Mouse (Mus musculus): ENCODE data around the gene Rps6kb2. TPM values are rescaled to one million over a fixed set of nuclear protein-coding genes. Genes with fewer than 3 reads are reported as not detected.
A peak's percentile ranks its signal among the peaks of the same experiment; 100 is the strongest.

Rps6kb2 gene
- total and polyA plus RNA-seq, 2 experiments from 2014 or later, result 35.2 to 62.0 TPM

GRCm38 (mm10) chr19:4156771-4157170 is 6.4 kb downstream of the Rps6kb2 start:
- WGBS, result 83% methylated on average over 12 of the region's 12 CpGs
- TF ChIP-seq CTCF (IDR thresholded peaks at IDR 0.05; ENCODE audit: low read depth) (no peak), EP300 (IDR thresholded peaks at IDR 0.05; ENCODE audit: low read depth) (no peak)
- ATAC-seq (ENCODE audit: insufficient read depth, low read depth) (no peak), DNase-seq (ENCODE audit: low spot score) (no peak)
- no peaks in the 10 kb centered on the region for H3K9me3 ChIP-seq (replicated peaks; ENCODE audit: control insufficient read depth, low read length)
- H3K27ac ChIP-seq (ENCODE audit: low read depth), result no peak overlapping the region
- peaks cover 5% of the 10 kb centered on the region; the same call in 1 of the 2 replicates for H3K4me1 ChIP-seq (ENCODE audit: control insufficient read depth, insufficient read depth)
- no peak overlapping the region for H3K4me2 ChIP-seq (ENCODE audit: low read depth, low read length)
- H3K27me3 ChIP-seq (ENCODE audit: control insufficient read depth, insufficient read depth, low read length), result no peaks in the 10 kb centered on the region
- H3K4me3 ChIP-seq (ENCODE audit: low read depth, low read length), result no peak overlapping the region
- H3K36me3 ChIP-seq (replicated peaks; ENCODE audit: control insufficient read depth, insufficient read depth, low read length), result peaks cover 76% of the 10 kb centered on the region
- no peak overlapping the region for H3K9ac ChIP-seq (replicated peaks; ENCODE audit: low read depth, low read length)

DNA sequence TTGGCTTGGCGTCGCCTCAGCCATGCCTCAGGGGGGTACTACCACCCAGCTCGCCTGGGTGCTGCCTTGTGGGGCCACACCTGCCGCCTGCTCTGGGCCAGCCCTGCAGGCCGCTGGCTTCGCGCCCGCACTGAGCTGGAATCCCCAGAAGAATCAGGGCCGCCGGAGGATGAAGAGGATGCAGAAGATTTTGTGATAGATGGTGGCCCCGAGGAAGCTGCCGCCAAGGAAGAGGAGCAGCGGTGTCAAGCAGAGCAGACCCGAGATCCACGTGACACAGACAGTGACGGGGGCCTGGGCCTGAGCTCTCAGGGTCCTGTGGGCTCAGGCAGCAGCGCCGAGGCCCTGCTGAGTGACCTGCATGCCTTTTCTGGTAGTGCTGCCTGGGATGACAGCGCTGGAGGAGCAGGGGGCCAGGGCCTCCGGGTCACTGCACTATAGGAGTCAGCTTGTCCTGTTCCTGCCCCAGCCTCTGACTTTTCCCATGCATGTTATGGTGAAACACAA is 7.0 kb downstream of the Rps6kb2 start:
- Histone ChIP-seq H3K9me3 (replicated peaks; ENCODE audit: control insufficient read depth, low read length) (no peaks in the 10 kb centered on the region), H3K36me3 (replicated peaks; ENCODE audit: control insufficient read depth, insufficient read depth, low read length) (peaks cover 74% of the 10 kb centered on the region), H3K9ac (replicated peaks; ENCODE audit: low read depth, low read length) (no peak overlapping the region), H3K4me1 (ENCODE audit: control insufficient read depth, insufficient read depth) (peaks cover 5% of the 10 kb centered on the region; the same call in 1 of the 2 replicates), H3K4me2 (ENCODE audit: low read depth, low read length) (peak overlapping the region; percentile 14; the same call in 1 of the 2 replicates), H3K4me3 (ENCODE audit: low read depth, low read length) (peak overlapping the region; percentile 24; the same call in 1 of the 2 replicates), H3K27me3 (ENCODE audit: control insufficient read depth, insufficient read depth, low read length) (no peaks in the 10 kb centered on the region), H3K27ac (ENCODE audit: low read depth) (no peak overlapping the region)
- WGBS, result 65% methylated on average over 19 of the region's 20 CpGs
- TF ChIP-seq EP300 (IDR thresholded peaks at IDR 0.05; ENCODE audit: low read depth) (no peak), CTCF (IDR thresholded peaks at IDR 0.05; ENCODE audit: low read depth) (no peak)
- ATAC-seq (ENCODE audit: insufficient read depth, low read depth) (no peak), DNase-seq (ENCODE audit: low spot score) (no peak)

- no peak for DNase-seq (ENCODE audit: low spot score)
- 78% methylated on average over 6 of the region's 6 CpGs for WGBS
- ATAC-seq (ENCODE audit: insufficient read depth, low read depth), result no peak
- no peak overlapping the region for H3K27ac ChIP-seq (ENCODE audit: low read depth)
- peaks cover 5% of the 10 kb centered on the region; the same call in 1 of the 2 replicates for H3K4me1 ChIP-seq (ENCODE audit: control insufficient read depth, insufficient read depth)
- H3K9me3 ChIP-seq (replicated peaks; ENCODE audit: control insufficient read depth, low read length), result no peaks in the 10 kb centered on the region
- peak overlapping the region; percentile 14; the same call in 1 of the 2 replicates for H3K4me2 ChIP-seq (ENCODE audit: low read depth, low read length)
- TF ChIP-seq EP300 (IDR thresholded peaks at IDR 0.05; ENCODE audit: low read depth) (no peak), CTCF (IDR thresholded peaks at IDR 0.05; ENCODE audit: low read depth) (no peak)
- no peaks in the 10 kb centered on the region for H3K27me3 ChIP-seq (ENCODE audit: control insufficient read depth, insufficient read depth, low read length)
- H3K36me3 ChIP-seq (replicated peaks; ENCODE audit: control insufficient read depth, insufficient read depth, low read length), result peaks cover 76% of the 10 kb centered on the region
- no peak overlapping the region; the same call in 1 of the 2 replicates for H3K9ac ChIP-seq (replicated peaks; ENCODE audit: low read depth, low read length)
- H3K4me3 ChIP-seq (ENCODE audit: low read depth, low read length), result peak overlapping the region; percentile 24; the same call in 1 of the 2 replicates
These were observed 7.7 kb downstream of the Rps6kb2 start for GRCm38 (mm10) chr19:4155223-4156072.

DNA sequence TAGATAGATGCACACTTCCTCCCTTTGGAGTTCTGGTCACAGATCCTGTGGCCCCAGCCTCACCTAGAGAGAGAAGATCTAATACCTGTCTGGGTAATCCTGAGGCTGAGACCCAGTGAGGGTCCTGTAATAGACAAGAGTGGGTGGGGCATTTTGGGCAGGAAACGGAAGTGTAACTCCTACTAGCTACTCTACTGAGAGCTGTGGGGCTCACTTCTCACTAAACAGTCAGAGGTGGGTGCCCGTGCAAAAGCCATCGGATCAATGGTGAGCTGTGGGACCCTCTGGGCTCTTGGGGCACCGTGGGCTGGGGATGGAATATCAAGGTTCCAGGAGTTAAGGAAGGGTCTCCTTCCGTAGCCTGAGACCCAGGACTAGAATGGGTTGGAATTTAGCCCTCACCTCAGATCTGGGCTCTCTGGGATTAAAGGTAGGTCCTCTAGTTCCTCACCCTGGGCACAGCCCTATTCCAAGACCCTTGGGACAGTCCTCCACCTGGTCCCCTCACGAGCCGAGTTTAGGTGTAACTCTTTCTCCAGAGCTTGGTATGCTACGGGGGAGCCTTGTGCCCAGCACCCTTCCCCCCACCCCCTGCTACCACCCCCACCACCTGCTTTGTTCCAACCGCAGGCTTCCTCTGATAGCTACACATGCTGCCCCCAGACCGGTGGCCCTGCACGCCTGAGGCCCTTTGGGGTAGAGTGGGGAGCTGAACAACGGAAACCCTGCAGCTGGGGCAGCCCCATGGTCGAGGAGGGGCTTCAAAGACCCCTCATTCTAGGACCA is 8.5 kb downstream of the Rps6kb2 start:
- no peak for DNase-seq (ENCODE audit: low spot score)
- Histone ChIP-seq H3K4me3 (ENCODE audit: low read depth, low read length) (peak overlapping the region; percentile 24; the same call in 1 of the 2 replicates), H3K27ac (ENCODE audit: low read depth) (peak overlapping the region; percentile 9; the same call in 1 of the 2 replicates), H3K9me3 (replicated peaks; ENCODE audit: control insufficient read depth, low read length) (no peaks in the 10 kb centered on the region), H3K27me3 (ENCODE audit: control insufficient read depth, insufficient read depth, low read length) (no peaks in the 10 kb centered on the region), H3K9ac (replicated peaks; ENCODE audit: low read depth, low read length) (no peak overlapping the region; the same call in 1 of the 2 replicates), H3K4me2 (ENCODE audit: low read depth, low read length) (no peak overlapping the region; the same call in 1 of the 2 replicates), H3K36me3 (replicated peaks; ENCODE audit: control insufficient read depth, insufficient read depth, low read length) (peaks cover 72% of the 10 kb centered on the region), H3K4me1 (ENCODE audit: control insufficient read depth, insufficient read depth) (peaks cover 10% of the 10 kb centered on the region; the same call in 1 of the 2 replicates)
- WGBS, result 64% methylated on average over 13 of the region's 13 CpGs
- TF ChIP-seq EP300 (IDR thresholded peaks at IDR 0.05; ENCODE audit: low read depth) (peak; percentile 66; the same call in 1 of the 2 replicates), CTCF (IDR thresholded peaks at IDR 0.05; ENCODE audit: low read depth) (no peak)
- ATAC-seq (ENCODE audit: insufficient read depth, low read depth), result no peak

GRCm38 (mm10) chr19:4153232-4153654 is 9.9 kb downstream of the Rps6kb2 start, which contains the start of gene Ptprcap:
TSS of gene Ptprcap (plus strand) at chr19:4153604.
- Histone ChIP-seq H3K4me2 (ENCODE audit: low read depth, low read length) (no peak within 1 kb of the TSS), H3K36me3 (replicated peaks; ENCODE audit: control insufficient read depth, insufficient read depth, low read length) (peaks cover 58% of the 10 kb centered on the region), H3K27me3 (ENCODE audit: control insufficient read depth, insufficient read depth, low read length) (no peaks in the 10 kb centered on the region), H3K4me1 (ENCODE audit: control insufficient read depth, insufficient read depth) (peaks cover 18% of the 10 kb centered on the region), H3K9me3 (replicated peaks; ENCODE audit: control insufficient read depth, low read length) (no peaks in the 10 kb centered on the region), H3K4me3 (ENCODE audit: low read depth, low read length) (peak within 1 kb of the TSS; percentile 24; the same call in 1 of the 2 replicates), H3K9ac (replicated peaks; ENCODE audit: low read depth, low read length) (no peak within 1 kb of the TSS), H3K27ac (ENCODE audit: low read depth) (peak within 1 kb of the TSS; percentile 52)
- no peak for ATAC-seq (ENCODE audit: insufficient read depth, low read depth)
- no peak for TF ChIP-seq CTCF (IDR thresholded peaks at IDR 0.05; ENCODE audit: low read depth)
- no peak for TF ChIP-seq EP300 (IDR thresholded peaks at IDR 0.05; ENCODE audit: low read depth)
- 53% methylated on average over 11 of the region's 11 CpGs for WGBS
- no peak for DNase-seq (ENCODE audit: low spot score)
